Mouse (Mus musculus) forebrain, embryonic 16.5 days (tissue): ENCODE measurements at regions not wholly inside any gene's neighbourhood (a gene's known extent, or its start where the extent isn't known, plus 50 kb on each side); places are given as distances from the start of the nearest gene placed in this dataset.

ENCODE experiments used
- ATAC-seq: fragments of 200-750 bp; cut with Nextera tagmentation; 2 replicates; pipeline ENCODE4 v1.8.0; 2017; ENCODE audit warnings: mild to moderate bottlenecking, moderate library complexity
- H3K27ac ChIP-seq: fragments of 300-500 bp; sonication (generic); 2 replicates; pipeline ENCODE4 v1.5.1; 2014; ENCODE audit warnings: low read length, control low read depth
- H3K27me3 ChIP-seq: fragments of 300-500 bp; sonication (generic); replicated peaks from 2 replicates; pipeline ENCODE4 v1.6.1; 2014; ENCODE audit warnings: low read length; ENCODE audit not compliant: control insufficient read depth, insufficient read depth
- H3K36me3 ChIP-seq: fragments of 300-500 bp; sonication (generic); 2 replicates; pipeline ENCODE4 v1.6.1; 2014; ENCODE audit not compliant: control insufficient read depth, insufficient read depth
- H3K4me1 ChIP-seq: fragments of 300-500 bp; sonication (generic); replicated peaks from 2 replicates; pipeline ENCODE4 v1.6.1; 2014; ENCODE audit warnings: low read length; ENCODE audit not compliant: control insufficient read depth, insufficient read depth
- H3K4me2 ChIP-seq: fragments of 300-500 bp; sonication (generic); 2 replicates; pipeline ENCODE4 v1.6.1; 2014; ENCODE audit warnings: mild to moderate bottlenecking, low read length, control low read depth
- H3K4me3 ChIP-seq: fragments of 300-500 bp; sonication (generic); replicated peaks from 2 replicates; pipeline ENCODE4 v1.5.1; 2014; ENCODE audit warnings: mild to moderate bottlenecking, low read length, control low read depth
- H3K9ac ChIP-seq: fragments of 300-500 bp; sonication (generic); replicated peaks from 2 replicates; pipeline ENCODE4 v1.6.1; 2014; ENCODE audit warnings: low read depth, low read length, control low read depth
- H3K9me3 ChIP-seq: fragments of 300-500 bp; sonication (generic); 2 replicates; pipeline ENCODE4 v1.6.1; 2016; ENCODE audit warnings: low read length; ENCODE audit not compliant: control insufficient read depth
- WGBS: fragments of 180-500 bp; shearing (Covaris S2); extraction: QIAGEN DNeasy Blood & Tissue Kit; methylation state at CpG from one replicate; pipeline ENCODE4 v1.1.7; 2014; 5-methylcytosine and 5-hydroxymethylcytosine counted together

DNA sequence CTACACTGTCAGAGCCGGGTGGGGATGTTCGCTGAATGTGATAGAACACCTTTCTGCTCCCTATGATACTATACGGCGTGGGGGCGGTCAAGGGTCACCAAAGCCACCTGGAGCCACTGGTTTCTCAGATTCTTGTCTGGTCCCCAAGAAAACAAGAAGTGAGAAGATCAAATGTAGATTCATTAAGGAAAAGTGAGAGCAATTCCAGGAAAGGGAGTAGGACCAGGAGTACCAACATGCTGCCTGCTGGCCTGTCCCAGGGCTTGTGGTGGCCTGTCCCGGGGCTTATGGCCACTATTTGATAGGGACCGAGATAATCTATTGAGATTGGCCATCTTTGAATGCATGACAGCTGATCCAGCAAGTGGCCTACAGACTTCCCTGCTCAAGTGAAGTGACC lies 58.8 kb upstream of the Fut8 start:
- H3K27me3 ChIP-seq, result no peaks in the 10 kb centered on the region
- H3K4me1 ChIP-seq, result 0 out of 2 replicates have a peak, but pooled peaks cover 2% of the 10 kb centered on the region
- 91% methylated on average over 7 of the region's 7 CpGs for WGBS
- ATAC-seq, result no peak
- H3K4me2 ChIP-seq, result no peak overlapping the region
- no peaks in the 10 kb centered on the region for H3K9me3 ChIP-seq
- H3K27ac ChIP-seq, result no peak overlapping the region
- no peak overlapping the region for H3K4me3 ChIP-seq
- H3K36me3 ChIP-seq, result no peaks in the 10 kb centered on the region
- no peak overlapping the region for H3K9ac ChIP-seq

DNA sequence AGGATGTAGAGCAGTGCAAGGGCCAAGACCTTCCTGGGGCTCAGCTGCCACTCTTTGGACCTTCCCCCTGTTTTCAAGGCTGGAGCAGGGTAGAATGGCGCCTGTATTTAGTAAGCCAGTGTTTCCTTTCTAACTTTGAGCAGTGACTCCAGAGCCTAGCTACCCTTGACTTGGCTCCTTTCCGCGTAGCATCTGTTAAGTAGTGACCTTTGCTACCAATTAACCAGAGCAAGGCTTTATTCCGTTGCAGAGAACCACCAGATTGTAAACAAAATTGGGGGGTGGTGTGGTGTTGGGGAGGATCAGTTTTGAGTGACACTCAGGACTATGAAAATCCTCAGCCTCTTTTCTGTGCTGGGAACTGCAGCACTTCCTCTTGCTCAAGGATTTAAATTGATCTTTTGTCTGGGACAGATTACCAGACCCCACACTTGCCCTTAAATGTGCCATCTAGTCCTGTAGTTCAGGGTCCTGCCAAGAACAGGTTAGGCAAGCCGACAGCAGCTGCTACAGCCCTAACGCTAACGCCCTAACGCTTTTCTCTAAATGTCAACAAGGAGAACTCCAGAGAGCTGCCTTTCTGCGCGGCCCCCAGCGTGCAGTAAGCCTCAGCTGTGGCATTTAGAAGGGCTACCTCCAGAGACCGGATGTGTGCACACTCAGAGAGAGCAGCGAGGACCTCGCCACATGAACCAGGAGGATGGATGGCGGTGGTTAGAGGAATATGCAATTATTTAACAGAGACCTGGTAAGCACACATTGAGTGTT lies 59.9 kb upstream of the Fut8 start:
- H3K4me1 ChIP-seq, result 0 out of 2 replicates have a peak, but pooled peaks cover 2% of the 10 kb centered on the region
- no peak overlapping the region for H3K4me3 ChIP-seq
- no peaks in the 10 kb centered on the region for H3K27me3 ChIP-seq
- H3K9ac ChIP-seq, result peak overlapping the region; percentile 9; the same call in 1 of the 2 replicates
- no peak for ATAC-seq
- H3K36me3 ChIP-seq, result no peaks in the 10 kb centered on the region
- no peak overlapping the region for H3K4me2 ChIP-seq
- H3K9me3 ChIP-seq, result no peaks in the 10 kb centered on the region
- no peak overlapping the region for H3K27ac ChIP-seq
- WGBS, result 50% methylated on average over 15 of the region's 15 CpGs

DNA sequence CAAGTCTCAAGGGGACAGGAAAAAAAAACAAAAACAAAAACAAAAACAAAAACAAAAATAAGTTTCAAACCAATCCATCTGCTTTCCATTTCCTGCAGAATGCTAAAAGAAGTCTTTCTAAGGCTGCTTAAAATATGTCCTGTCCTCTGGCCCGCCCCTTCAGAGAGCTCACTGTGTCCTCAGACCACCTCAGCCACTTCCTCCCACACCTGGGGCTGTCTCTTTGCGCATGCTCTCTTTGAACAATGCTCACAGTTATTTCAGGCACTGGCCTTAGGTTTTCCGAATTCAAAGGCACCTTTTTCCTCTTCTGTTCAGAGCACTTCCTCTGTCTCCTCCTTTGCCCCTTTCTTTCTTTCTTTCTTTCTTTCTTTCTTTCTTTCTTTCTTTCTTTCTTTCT lies 60.6 kb upstream of the Fut8 start:
- no peaks in the 10 kb centered on the region for H3K27me3 ChIP-seq
- no peak overlapping the region for H3K9ac ChIP-seq
- 75% methylated on average over 3 of the region's 3 CpGs for WGBS
- 0 out of 2 replicates have a peak, but pooled peaks cover 2% of the 10 kb centered on the region for H3K4me1 ChIP-seq
- ATAC-seq, result no peak
- no peak overlapping the region for H3K4me2 ChIP-seq
- no peak overlapping the region for H3K4me3 ChIP-seq
- no peak overlapping the region for H3K27ac ChIP-seq
- H3K9me3 ChIP-seq, result no peaks in the 10 kb centered on the region
- no peaks in the 10 kb centered on the region for H3K36me3 ChIP-seq

DNA sequence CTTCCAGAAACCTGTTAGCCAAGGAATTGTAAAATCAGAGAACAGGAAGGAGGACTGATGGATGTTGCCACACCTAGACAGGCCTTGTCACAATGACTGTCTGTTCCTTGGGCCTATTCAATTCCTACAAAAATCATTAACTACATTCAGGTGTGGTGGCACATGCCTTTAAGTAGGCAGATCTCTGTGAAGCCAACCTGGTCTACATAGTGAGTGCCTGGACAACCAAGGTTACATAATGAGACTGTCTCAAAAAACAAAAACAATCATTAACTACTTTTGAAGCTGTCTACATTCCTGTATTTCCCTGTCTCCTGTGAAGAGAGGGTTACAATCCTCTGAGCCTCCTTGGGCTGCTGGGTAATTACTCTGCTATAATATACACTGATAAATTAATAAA lies 63.9 kb upstream of the Fut8 start:
- H3K4me1 ChIP-seq, result 0 out of 2 replicates have a peak, but pooled peaks cover 2% of the 10 kb centered on the region
- no peaks in the 10 kb centered on the region for H3K9me3 ChIP-seq
- H3K9ac ChIP-seq, result no peak overlapping the region
- no peak overlapping the region for H3K27ac ChIP-seq
- H3K4me3 ChIP-seq, result no peak overlapping the region
- no peak overlapping the region for H3K4me2 ChIP-seq
- H3K27me3 ChIP-seq, result no peaks in the 10 kb centered on the region
- no peaks in the 10 kb centered on the region for H3K36me3 ChIP-seq
- ATAC-seq, result no peak

DNA sequence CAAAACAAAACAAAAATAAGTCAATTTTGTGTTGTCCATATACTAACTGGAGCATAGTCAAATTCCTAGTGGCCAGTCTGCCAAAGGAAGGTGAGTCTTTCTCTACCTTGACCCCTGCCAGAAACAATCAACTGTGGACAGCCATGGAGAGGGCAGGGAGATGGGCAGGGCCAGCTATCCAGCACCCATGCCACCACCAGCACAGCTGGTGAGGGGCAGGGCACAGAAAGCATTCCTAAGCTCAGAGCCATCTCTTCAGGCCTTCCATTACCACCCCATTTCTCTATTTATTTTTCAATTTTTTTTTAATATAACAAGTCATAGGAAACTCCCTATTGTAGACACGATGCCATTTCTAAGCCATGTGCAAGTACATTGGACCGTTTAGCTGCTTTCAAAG lies 65.4 kb upstream of the Fut8 start:
- H3K36me3 ChIP-seq, result no peaks in the 10 kb centered on the region
- H3K4me3 ChIP-seq, result no peak overlapping the region
- H3K27ac ChIP-seq, result no peak overlapping the region
- H3K4me2 ChIP-seq, result no peak overlapping the region
- 91% methylated on average over 2 of the region's 2 CpGs for WGBS
- no peaks in the 10 kb centered on the region for H3K4me1 ChIP-seq
- H3K9me3 ChIP-seq, result no peaks in the 10 kb centered on the region
- no peak for ATAC-seq
- H3K27me3 ChIP-seq, result no peaks in the 10 kb centered on the region
- H3K9ac ChIP-seq, result no peak overlapping the region

DNA sequence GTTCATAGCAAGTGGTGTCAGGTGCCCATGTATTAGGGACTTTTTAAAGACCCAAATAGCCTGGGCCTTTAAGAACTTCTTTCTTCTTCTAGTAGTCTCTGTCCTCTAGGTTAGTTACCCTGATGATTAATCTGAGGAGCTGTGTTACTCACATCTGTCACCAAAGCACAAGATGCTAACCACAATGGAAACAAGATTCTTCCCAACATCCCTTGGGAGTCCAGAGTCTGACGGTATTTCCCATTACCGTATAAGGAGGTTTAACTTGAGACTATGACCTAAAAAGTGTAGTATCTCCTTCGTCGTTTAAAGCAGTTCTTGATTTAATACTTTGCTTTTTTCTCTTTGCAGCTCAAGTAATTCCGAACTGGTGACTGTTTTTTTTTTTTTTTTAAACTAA lies 67.7 kb upstream of the Fut8 start:
- no peak overlapping the region for H3K27ac ChIP-seq
- no peak overlapping the region for H3K9ac ChIP-seq
- no peaks in the 10 kb centered on the region for H3K27me3 ChIP-seq
- ATAC-seq, result no peak
- whole genome bisulfite sequencing, result 95% methylated on average over 5 of the region's 5 CpGs
- no peaks in the 10 kb centered on the region for H3K36me3 ChIP-seq
- H3K4me1 ChIP-seq, result no peaks in the 10 kb centered on the region
- H3K4me2 ChIP-seq, result no peak overlapping the region
- H3K9me3 ChIP-seq, result no peaks in the 10 kb centered on the region
- no peak overlapping the region for H3K4me3 ChIP-seq

DNA sequence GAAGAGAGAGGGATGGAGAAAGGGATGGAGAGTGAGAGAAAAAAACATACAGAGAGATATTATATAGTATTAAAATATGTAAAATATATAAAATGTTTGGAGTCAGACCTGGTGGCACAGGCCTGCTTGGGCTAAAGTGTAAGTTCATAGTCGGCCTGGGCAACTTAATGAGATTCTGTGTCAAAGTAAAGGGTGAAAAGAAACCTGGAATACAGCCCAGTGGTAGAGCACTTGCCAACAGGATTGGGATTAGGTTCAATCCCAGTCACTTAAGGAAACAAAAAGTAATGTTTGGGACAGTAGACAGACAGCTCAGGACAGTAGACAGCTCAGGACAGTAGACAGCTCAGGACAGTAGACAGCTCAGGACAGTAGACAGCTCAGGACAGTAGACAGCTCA lies 69.6 kb upstream of the Fut8 start:
- Histone ChIP-seq H3K36me3 (no peaks in the 10 kb centered on the region), H3K27me3 (no peaks in the 10 kb centered on the region), H3K4me1 (no peaks in the 10 kb centered on the region), H3K9ac (no peak overlapping the region), H3K27ac (no peak overlapping the region), H3K9me3 (no peaks in the 10 kb centered on the region), H3K4me3 (no peak overlapping the region), H3K4me2 (no peak overlapping the region)
- 34% methylated on average over 1 of the region's 1 CpGs for WGBS
- ATAC-seq, result no peak

DNA sequence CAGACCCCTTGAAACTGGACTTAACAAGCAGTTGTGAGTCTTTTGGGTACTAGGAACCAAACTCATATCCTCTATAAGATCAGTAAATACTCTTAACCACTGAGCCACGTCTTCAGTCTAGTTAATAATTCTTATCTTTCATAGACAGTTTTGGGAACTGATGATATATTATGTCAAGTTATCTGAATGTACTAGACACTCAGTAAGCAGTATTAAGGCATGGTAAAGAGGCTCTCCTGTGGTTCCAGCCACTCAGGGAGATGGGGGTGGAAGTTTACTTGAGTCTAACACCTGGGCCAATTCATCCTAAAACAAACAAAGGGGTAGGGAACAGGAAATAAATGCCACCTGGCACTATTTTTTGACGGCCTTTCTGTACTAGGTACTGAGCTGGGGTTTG lies 81.2 kb upstream of the Fut8 start:
- H3K4me2 ChIP-seq, result no peak overlapping the region
- no peak overlapping the region for H3K4me3 ChIP-seq
- 77% methylated on average over 2 of the region's 2 CpGs for WGBS

DNA sequence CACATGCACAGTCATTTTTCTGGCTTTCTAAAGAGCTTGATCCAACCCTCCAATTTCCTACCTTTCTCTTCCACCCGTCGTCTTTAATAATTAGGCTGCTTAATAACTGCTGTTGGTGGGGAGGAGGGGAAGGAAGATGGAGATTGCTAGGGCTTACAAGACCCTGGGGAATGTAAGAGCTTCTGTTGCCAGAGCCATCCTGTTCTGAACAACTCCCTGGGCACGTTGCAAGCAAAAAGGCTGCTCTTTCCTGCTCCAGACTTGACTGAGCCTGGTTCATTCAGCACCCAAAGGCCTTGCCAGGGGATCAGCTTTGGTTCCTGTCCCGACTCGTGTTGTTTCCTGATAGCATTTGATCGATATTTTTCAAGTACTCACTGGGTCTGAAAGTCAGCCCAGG lies 82.3 kb upstream of the Fut8 start:
- Histone ChIP-seq H3K9ac (no peak overlapping the region), H3K9me3 (no peaks in the 10 kb centered on the region), H3K4me1 (no peaks in the 10 kb centered on the region), H3K36me3 (no peaks in the 10 kb centered on the region), H3K27me3 (no peaks in the 10 kb centered on the region), H3K4me2 (no peak overlapping the region), H3K4me3 (no peak overlapping the region), H3K27ac (no peak overlapping the region)
- ATAC-seq, result no peak
- 72% methylated on average over 6 of the region's 6 CpGs for WGBS

More for the DNA sequence above, 81.2 kb upstream of the Fut8 start:
- Histone ChIP-seq H3K27me3 (no peaks in the 10 kb centered on the region), H3K27ac (no peak overlapping the region), H3K36me3 (no peaks in the 10 kb centered on the region), H3K4me1 (no peaks in the 10 kb centered on the region), H3K9ac (no peak overlapping the region), H3K9me3 (no peaks in the 10 kb centered on the region)
- no peak for ATAC-seq

DNA sequence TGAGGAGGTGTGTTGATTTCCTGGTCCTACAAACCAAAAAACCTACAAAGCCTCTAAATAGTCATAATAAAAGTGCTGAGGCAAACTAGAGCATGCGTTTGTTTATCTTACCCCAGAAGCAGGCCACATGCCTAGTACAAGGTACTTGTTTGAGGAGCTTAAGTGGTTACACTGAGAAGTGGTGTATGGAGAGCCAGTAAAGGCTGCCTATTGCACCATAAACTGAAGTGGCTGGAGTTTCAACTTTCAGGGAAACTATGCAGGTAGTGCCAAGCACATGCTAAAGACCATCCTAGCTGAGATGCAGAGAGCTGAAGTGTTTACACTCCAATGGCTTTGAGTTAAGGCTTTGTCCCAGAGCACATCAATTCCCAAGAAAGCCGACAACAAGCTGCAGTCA lies 86.5 kb upstream of the Fut8 start:
- ATAC-seq, result no peak
- H3K36me3 ChIP-seq, result no peaks in the 10 kb centered on the region

More for the DNA sequence above, 86.5 kb upstream of the Fut8 start:
- Histone ChIP-seq H3K4me1 (no peaks in the 10 kb centered on the region), H3K4me2 (no peak overlapping the region), H3K27ac (no peak overlapping the region), H3K4me3 (no peak overlapping the region), H3K27me3 (no peaks in the 10 kb centered on the region), H3K9ac (no peak overlapping the region), H3K9me3 (no peaks in the 10 kb centered on the region)
- 90% methylated on average over 2 of the region's 2 CpGs for WGBS
